Mouse (Mus musculus) megakaryocyte, embryonic 14.5 days (primary cell): Measurements from ENCODE around the gene Ccna2.

Experiments used
- FLI1 ChIP-seq: IDR thresholded peaks from 2 replicates; pipeline ENCODE4 v1.6.1; 2012; ENCODE audit warnings: low read length, inconsistent platforms, mixed read lengths
- GATA1 ChIP-seq: IDR thresholded peaks from 3 replicates; pipeline ENCODE4 v1.6.1; 2012; ENCODE audit warnings: mixed read lengths, low read length, inconsistent platforms, borderline replicate concordance

DNA sequence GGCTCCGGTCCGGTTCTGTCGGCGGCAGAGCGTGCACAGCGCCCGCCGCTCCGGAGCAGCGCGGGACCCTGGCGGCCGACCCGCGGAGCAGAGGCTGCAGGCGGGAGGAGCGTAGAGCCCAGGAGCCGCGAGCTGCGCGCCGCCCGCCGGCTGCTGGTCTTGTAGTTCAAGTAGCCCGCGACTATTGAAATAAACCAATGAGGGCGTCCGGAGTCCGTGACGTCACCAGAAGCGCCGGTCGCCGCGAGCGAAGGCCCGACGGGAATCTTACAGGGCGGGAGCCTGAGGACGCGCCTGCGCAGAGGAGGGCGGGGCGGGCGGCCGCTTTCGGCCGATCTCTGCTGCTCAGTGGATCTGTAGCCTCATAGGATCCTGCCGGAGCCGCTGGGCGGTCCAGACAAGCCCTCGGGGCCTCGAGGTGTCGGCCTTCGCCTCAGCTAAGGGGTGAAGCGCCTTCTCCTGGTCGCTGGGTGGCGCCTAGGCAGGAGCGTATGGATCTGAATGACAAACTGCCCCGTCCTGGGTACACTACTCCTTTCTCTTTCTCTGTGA lies at the start of gene Ccna2:
- TF ChIP-seq GATA1 (no peak), FLI1 (no peak)
